Mouse (Mus musculus) layer of hippocampus, adult 18-20 months (tissue): ENCODE data around the gene Ptprc. TPM values are rescaled to one million over a fixed set of nuclear protein-coding genes. Genes with fewer than 3 reads are reported as not detected.

Experiments
- DNase-seq, 2 experiments: peaks; one replicate each; pipeline ENCODE4 v3.0.0; 2022; ENCODE audit warnings: low spot score in 2 of 2
- total RNA-seq, 2 experiments: library from RNA; stranded (reverse); gene quantifications; 2 replicates each; pipeline ENCODE4 v1.2.3; 2021

The Ptprc gene
- total RNA-seq, 2 experiments from 2014 or later = 2.2 to 2.8 TPM

DNA sequence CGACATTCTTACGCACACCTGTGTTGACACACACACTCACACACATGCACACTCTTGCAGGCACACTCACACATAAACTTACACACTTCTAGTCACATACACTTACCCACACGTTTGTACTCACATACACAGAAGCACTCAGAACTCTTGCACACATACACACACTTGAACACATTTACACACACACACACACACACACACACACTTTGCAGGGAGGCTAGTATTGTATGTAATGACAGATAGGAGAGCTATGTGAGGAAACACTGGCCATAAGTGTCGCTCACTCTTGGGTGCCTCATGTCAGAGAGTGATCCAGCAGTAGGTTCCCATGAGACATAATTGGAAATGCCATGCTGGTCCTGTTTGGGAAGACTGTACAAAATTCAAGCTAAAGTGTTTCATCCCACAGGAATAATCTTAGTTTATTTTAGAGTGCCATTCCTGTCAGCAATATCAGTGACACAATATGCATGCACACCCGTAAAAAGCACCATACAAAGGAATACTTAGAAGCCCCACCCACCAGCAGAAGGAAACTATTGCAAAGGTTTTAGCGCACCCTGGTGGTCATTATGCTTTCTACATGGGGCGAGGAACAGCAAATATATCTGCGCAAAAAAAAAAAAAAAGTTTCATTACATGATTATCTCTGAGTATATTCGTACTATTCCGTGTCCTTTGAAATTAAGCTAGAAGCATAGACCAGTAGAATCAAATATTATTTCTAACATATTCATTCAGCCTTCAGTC, 131.1 kb downstream of the Ptprc start:
- DNase-seq = peak; percentile 50 to 90

DNA sequence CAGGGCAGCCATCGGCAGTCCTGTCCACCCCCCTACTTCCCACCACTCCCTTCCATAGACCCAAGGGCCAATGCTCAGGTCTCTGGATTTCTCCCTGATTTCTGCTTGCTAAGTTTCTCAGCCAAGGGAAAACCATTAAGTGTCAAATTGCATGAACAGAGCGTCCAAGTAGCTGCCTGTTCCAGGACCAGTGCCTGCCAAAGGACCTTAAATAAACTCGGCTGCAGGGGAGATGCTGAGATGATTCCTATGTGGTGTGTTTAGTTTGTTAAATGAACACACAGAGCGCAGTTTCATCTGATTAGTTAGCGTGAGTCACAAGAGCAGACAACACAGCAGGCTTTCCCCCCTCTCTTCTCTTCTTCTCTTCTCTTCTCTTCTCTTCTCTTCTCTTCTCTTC, 135.0 kb downstream of the Ptprc start:
- no peak for DNase-seq

DNA sequence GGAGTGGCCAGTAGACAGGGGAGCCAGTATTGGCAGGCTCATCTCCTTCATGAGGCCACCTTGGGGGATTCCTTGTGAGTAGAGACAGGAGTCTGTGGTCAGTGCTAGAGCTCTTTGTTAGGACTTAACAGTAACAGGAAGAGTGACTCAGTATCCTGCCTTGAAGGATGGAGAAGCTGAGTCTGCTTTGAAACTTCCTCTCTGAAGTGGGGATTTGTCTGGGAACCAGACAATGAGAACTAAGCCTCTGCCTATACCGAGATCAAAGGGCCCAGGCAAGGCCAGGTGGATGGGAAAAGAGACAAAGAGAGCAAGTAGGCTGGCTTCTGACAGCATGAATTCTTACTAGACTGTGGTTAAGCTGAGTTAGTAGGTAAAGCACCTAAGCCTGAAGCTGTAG, 136.3 kb downstream of the Ptprc start:
- DNase-seq = no peak

DNA sequence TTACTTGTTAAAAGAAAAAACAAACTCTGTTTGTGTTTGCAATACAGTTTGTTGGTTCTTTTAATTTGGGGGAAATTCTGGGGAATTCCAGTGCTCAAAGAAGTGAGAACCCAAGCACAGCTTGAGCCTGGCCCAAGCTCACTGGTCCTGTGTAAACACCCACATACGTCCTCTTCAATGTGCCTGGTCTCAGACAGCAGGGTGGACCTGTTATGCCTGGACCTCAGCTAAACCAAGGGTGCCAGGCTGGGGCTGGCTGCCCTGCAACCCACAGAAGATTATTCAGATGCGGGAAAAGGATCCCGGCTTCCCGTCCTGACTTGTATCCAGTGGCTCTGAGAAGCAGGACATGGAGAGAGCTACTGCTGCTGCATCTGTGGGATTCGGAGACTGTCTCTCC, 138.0 kb downstream of the Ptprc start:
- no peak for DNase-seq

DNA sequence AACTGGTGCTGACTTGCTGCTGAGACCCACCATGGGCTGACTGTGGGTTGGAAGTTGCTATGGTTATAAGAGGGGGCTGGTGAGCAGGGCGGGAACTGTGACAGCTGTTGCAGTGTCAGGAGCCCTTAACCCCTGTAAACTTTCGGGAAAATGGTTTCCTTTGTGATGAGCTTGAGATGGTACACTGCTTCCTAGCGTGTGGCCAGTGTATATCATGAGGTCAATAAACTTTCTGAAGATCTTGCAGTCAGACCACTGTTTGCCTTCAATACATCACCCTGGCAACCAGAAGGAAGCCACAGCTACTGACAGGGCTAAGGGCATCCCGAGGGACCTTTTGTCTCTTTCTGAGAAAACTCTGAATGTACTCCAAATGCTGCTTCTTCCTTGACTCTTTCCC, 145.9 kb downstream of the Ptprc start:
- DNase-seq = no peak

DNA sequence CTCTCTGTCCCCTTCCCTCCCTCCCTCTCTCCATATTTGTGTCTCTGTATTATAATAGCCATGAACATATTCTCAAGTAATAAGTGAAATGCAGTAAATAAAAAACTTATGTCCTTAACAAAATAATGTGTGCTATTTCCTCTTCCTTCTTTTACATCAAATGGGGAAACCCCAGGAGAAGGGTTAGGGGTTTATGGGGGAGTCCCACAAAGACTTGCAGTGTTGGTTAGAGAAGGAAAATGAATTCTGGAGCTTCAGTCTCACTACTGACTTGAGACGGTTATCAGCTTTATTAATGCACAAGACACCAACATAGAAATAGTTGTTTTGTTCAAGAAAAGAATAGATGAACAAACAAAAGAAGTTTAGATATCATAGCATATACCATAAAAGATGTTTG, 150.2 kb downstream of the Ptprc start:
- no peak for DNase-seq

DNA sequence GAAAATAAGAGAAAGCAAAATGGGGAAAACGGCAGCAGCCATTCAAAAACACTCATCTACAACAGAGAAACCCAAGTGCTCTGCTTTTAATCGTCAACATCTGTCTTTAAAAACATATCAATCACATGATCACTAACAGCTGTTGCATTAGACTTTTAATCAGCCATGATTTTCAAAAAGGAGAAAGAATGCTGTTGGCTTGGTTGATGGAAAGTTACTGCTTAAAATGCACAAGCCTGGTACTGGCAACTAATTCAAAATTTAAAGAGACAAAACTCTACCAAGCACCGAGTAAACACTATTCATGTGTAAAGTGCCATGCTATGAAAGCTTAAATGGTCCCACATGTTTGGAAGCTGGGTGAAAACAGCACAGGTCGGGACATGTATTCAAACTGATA, 151.9 kb downstream of the Ptprc start:
- DNase-seq = no peak

DNA sequence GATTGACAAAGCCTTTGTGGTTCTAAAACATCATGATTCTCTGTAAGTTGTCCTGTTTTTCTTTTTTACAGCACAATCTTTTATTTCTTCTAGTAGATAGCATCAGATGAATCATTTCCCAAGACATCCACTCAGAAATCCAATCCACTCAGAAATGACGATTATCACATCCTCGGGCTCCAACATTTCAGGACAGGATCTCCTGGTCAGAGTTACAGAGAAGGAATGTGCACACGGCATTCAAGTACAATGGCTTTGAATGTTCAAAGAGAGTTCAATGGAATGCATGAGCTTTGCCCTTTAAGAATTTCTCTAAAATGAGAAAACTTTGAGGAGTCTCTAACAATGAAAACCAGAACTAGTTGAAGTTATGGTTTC, 152.6 kb downstream of the Ptprc start:
- no peak for DNase-seq

DNA sequence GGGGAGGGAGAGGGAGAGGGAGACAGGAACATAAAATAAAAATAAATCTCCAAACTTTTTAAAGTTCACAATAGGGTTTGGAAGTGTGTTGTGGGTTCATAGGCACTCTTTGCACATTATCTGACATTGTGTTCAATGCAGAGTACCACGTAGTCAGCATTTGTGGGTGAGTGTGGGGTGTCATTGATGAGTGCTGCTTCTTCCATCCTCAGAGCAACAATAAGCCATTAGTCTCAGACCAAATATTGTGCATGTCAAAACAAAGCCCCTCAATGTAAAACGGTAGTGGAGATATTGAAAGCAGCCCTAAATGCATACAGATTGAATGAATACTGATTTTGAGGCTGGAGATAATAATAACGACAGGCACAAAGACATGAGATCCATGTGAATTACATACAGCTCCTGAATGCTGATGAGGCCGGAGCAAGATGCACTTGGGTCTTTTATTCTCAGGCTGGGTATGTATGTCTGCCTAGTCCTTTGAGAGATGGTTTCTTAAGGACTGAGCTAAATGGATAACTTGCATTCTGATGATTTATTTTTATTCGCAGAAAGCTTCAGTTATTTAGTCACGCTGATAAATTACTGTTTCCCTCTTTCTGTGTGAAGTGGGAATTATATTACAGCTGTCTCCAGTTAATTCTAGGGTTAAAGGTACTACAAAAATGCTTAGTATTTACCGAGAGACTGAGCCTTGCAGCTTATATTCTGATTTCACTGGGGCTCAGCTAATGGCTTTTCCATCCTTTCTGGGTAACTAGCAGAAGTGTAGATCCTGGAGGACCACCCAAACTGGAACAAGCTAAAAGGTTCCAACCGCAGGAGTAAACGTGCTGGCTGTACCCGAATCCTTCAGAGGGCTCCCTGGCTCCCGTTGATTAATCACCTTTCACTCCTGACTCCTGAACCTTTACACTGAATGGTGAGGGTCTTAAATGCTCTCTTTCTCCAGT, 153.3 kb downstream of the Ptprc start:
- DNase-seq = no peak

Other genes with a start within 250 kb of the Ptprc start
- not detected for gene Atp6v1g3, start 98.0 kb upstream of the Ptprc start, total RNA-seq